Mouse (Mus musculus) limb, embryonic 13.5 days (tissue): ENCODE results near the gene Scube2. TPM values are rescaled to one million over a fixed set of nuclear protein-coding genes. Genes with fewer than 3 reads are reported as not detected.

Source experiments
- ATAC-seq: fragments of 200-750 bp; cut with Nextera tagmentation; 2 replicates; pipeline ENCODE4 v1.8.0; 2017; ENCODE audit warnings: low read depth, moderate number of reproducible peaks, moderate TSS enrichment; ENCODE audit not compliant: low FRiP score
- H3K27ac ChIP-seq: fragments of 300-500 bp; sonication (generic); 2 replicates; pipeline ENCODE4 v1.5.1; 2015; ENCODE audit warnings: inconsistent platforms, mild to moderate bottlenecking, moderate library complexity
- H3K27me3 ChIP-seq: fragments of 300-500 bp; sonication (generic); 2 replicates; pipeline ENCODE4 v1.6.1; 2015; ENCODE audit warnings: mild to moderate bottlenecking, inconsistent platforms
- H3K36me3 ChIP-seq: fragments of 300-500 bp; sonication (generic); 2 replicates; pipeline ENCODE4 v1.6.1; 2015; ENCODE audit warnings: inconsistent platforms, mild to moderate bottlenecking, moderate library complexity
- H3K4me1 ChIP-seq: fragments of 300-500 bp; sonication (generic); 2 replicates; pipeline ENCODE4 v1.6.1; 2015; ENCODE audit warnings: inconsistent platforms
- H3K4me2 ChIP-seq: fragments of 300-500 bp; sonication (generic); replicated peaks from 2 replicates; pipeline ENCODE4 v1.6.1; 2015; ENCODE audit warnings: inconsistent platforms, mild to moderate bottlenecking, moderate library complexity
- H3K4me3 ChIP-seq: fragments of 300-500 bp; sonication (generic); 2 replicates; pipeline ENCODE4 v1.5.1; 2015; ENCODE audit warnings: moderate library complexity, mild to moderate bottlenecking, inconsistent platforms
- H3K9ac ChIP-seq: fragments of 300-500 bp; sonication (generic); 2 replicates; pipeline ENCODE4 v1.6.1; 2015; ENCODE audit warnings: mild to moderate bottlenecking, inconsistent platforms
- H3K9me3 ChIP-seq: fragments of 300-500 bp; sonication (generic); 2 replicates; pipeline ENCODE4 v1.6.1; 2016; ENCODE audit warnings: inconsistent platforms
- WGBS: fragments of 180-500 bp; shearing (Covaris S2); methylation state at CpG from one replicate; pipeline ENCODE4 v1.1.7; 2015; 5-methylcytosine and 5-hydroxymethylcytosine counted together
- polyA plus RNA-seq: library from polyadenylated mRNA; unstranded; fragments of >200 nt; fragmentation: Nextera tagmentation; extraction: Ambion mirVana; gene quantifications from 2 replicates; pipeline ENCODE4 v1.2.1, GENCODE M21; 2015

Scube2 gene
- polyA plus RNA-seq, result 4.5 and 6.5 TPM in 2 replicates

DNA sequence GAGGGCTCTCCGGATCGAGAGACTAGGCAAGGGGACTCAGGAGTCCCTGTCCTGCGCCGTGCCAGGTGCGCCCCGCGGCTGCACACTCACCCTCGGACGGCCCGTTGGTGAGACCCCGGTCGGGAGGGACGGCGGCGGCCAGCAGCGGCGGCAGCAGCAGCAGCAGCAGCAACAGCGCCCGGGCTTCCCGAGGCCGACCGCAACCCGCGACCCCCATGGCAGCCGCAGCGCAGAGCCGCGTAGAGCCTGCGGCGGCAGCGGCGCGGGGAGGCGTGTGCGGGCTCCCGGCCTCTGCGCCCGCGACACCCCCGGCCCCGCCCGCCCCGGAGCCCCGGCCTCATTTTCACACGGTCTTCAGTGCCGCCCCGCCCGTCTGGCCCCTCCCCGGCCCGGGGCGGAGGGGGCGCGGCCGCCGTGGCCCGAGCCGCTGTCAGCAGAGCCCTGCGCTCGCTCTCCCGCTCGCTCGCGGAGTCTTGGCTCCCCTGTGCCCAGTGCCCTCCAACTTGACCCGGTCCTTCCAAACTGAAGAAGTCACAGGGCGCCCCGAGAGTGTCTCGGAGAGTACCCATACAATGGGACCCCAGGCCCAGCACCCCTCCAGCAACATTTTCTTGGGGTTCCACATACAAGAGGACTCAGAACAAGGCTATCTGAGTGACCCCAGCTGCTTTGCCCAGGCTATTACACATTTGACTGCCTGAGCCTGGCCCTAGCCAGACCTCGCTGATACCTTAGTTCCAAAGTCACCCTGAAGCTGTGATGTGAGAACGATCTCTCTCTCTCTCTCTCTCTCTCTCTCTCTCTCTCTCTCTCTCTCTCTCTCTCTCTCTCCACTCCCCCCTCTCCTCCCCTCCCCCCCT is at the start of gene Scube2:
Gene Scube2 (minus strand): TSS at position 310 of the 860 bp plus-strand sequence.
- WGBS, result under 1% methylated on average over 42 of the region's 69 CpGs
- peak; percentile 82; the same call in 1 of the 2 replicates for ATAC-seq
- peaks cover 48% of the 10 kb centered on the region for H3K27me3 ChIP-seq
- H3K4me1 ChIP-seq, result peaks cover 17% of the 10 kb centered on the region
- H3K4me3 ChIP-seq, result peak within 1 kb of the TSS; percentile 56
- H3K4me2 ChIP-seq, result peak within 1 kb of the TSS; percentile 92
- peak within 1 kb of the TSS; percentile 72 for H3K9ac ChIP-seq
- no peak within 1 kb of the TSS for H3K27ac ChIP-seq
- H3K36me3 ChIP-seq, result no peaks in the 10 kb centered on the region
- no peaks in the 10 kb centered on the region; the same call in 1 of the 2 replicates for H3K9me3 ChIP-seq

DNA sequence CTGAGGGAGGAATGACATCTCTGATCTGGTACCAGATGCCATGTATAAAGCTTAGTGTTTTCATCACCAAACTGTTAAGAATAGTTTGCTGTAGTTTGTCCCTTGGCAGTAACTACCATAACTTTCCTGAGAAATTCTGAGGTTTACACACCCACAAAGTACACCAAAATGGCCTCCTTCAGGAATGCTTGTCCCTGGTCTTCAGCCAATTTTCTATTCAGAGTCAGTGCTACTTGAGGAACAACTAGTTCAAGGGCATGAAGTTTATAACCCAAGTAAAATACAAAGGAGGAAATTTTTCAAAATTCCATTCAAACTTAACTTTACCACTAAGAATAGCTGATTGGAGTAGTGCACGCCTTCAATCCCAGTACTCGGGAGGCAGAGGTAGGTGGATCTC is 40.7 kb upstream of the Scube2 start:
- H3K27ac ChIP-seq, result no peak overlapping the region
- no peak for ATAC-seq
- H3K4me2 ChIP-seq, result no peak overlapping the region
- no peaks in the 10 kb centered on the region for H3K9me3 ChIP-seq
- 97% methylated on average over 2 of the region's 2 CpGs for WGBS
- no peak overlapping the region for H3K9ac ChIP-seq
- H3K27me3 ChIP-seq, result no peaks in the 10 kb centered on the region
- H3K4me1 ChIP-seq, result no peaks in the 10 kb centered on the region
- H3K36me3 ChIP-seq, result peaks cover 94% of the 10 kb centered on the region
- H3K4me3 ChIP-seq, result no peak overlapping the region

- Histone ChIP-seq H3K27me3 (no peaks in the 10 kb centered on the region), H3K4me2 (no peak overlapping the region), H3K27ac (no peak overlapping the region), H3K4me1 (no peaks in the 10 kb centered on the region), H3K9ac (no peak overlapping the region), H3K4me3 (no peak overlapping the region), H3K36me3 (peaks cover 100% of the 10 kb centered on the region), H3K9me3 (no peaks in the 10 kb centered on the region)
- 81% methylated on average over 9 of the region's 9 CpGs for WGBS
- no peak for ATAC-seq
Measured at GRCm38 (mm10) chr7:109900921-109901320, 35.4 kb upstream of the Scube2 start.

GRCm38 (mm10) chr7:109898911-109899310 is 33.4 kb upstream of the Scube2 start:
- Histone ChIP-seq H3K27me3 (no peaks in the 10 kb centered on the region), H3K9ac (no peak overlapping the region), H3K9me3 (no peaks in the 10 kb centered on the region), H3K4me1 (no peaks in the 10 kb centered on the region), H3K4me2 (no peak overlapping the region), H3K36me3 (peaks cover 100% of the 10 kb centered on the region), H3K27ac (no peak overlapping the region), H3K4me3 (no peak overlapping the region)
- no peak for ATAC-seq

DNA sequence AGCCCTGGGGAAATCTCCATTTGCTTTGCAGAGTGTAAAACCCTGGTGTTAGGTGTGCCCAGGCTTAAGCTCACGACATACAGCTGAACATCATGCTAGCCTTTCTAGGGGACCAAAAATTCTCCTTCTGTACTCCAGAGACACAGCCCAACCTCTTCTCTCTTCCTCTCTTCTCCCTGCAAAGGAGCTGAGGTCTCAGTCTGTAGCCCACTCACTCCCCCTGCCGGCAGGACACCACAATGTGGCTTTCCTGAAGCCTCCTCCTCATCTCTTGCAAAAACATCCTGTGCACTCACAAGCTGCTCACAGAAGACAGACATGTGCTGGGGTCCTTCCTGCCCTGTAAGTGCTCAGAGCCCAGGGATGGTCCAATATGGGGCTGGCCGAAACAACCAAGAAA is 27.1 kb upstream of the Scube2 start:
- no peak for ATAC-seq

DNA sequence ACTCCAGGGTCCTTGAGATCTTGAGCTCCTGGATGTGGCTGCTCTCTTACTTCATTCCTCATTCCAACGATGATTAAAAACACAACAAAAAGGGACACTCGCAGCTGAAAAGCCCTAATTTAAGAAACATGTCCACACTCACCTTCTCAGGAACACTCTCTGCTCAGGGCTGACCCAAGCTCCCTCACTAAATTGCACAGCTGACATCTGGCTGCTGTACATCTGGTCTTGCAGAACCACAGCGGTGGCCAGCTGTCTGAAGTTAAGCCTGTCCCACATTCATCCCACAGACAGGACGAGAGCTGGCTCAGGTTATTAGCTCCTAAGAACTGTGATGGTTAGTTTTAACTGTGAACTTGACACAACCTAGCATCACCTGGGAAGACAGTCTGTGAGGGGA is 26.3 kb upstream of the Scube2 start:
- Histone ChIP-seq H3K4me3 (no peak overlapping the region), H3K36me3 (peaks cover 77% of the 10 kb centered on the region), H3K4me1 (no peaks in the 10 kb centered on the region), H3K27ac (no peak overlapping the region), H3K4me2 (no peak overlapping the region), H3K9me3 (peaks cover 1% of the 10 kb centered on the region; the same call in 1 of the 2 replicates), H3K27me3 (no peaks in the 10 kb centered on the region), H3K9ac (no peak overlapping the region)
- 58% methylated on average over 4 of the region's 4 CpGs for WGBS
- no peak for ATAC-seq

More for the DNA sequence above, 27.1 kb upstream of the Scube2 start:
- no peaks in the 10 kb centered on the region for H3K9me3 ChIP-seq
- no peak overlapping the region for H3K9ac ChIP-seq
- no peak overlapping the region for H3K4me3 ChIP-seq
- no peaks in the 10 kb centered on the region for H3K27me3 ChIP-seq
- 47% methylated on average over 3 of the region's 3 CpGs for WGBS
- peaks cover 78% of the 10 kb centered on the region for H3K36me3 ChIP-seq
- H3K27ac ChIP-seq, result no peak overlapping the region
- no peak overlapping the region for H3K4me2 ChIP-seq
- no peaks in the 10 kb centered on the region for H3K4me1 ChIP-seq

- H3K4me2 ChIP-seq, result no peak overlapping the region
- WGBS, result 94% methylated on average over 2 of the region's 2 CpGs
- H3K36me3 ChIP-seq, result peaks cover 64% of the 10 kb centered on the region
- H3K9ac ChIP-seq, result no peak overlapping the region
- H3K4me3 ChIP-seq, result no peak overlapping the region
- ATAC-seq, result no peak
- H3K4me1 ChIP-seq, result no peaks in the 10 kb centered on the region
- no peaks in the 10 kb centered on the region for H3K27me3 ChIP-seq
- no peak overlapping the region for H3K27ac ChIP-seq
- H3K9me3 ChIP-seq, result peaks cover 3% of the 10 kb centered on the region; the same call in 1 of the 2 replicates
Measured at GRCm38 (mm10) chr7:109890256-109890655, 24.8 kb upstream of the Scube2 start.

GRCm38 (mm10) chr7:109889300-109889699 is 23.8 kb upstream of the Scube2 start:
- no peak overlapping the region for H3K27ac ChIP-seq
- H3K9ac ChIP-seq, result no peak overlapping the region
- peaks cover 55% of the 10 kb centered on the region for H3K36me3 ChIP-seq
- H3K27me3 ChIP-seq, result no peaks in the 10 kb centered on the region
- no peaks in the 10 kb centered on the region for H3K4me1 ChIP-seq
- no peak overlapping the region for H3K4me3 ChIP-seq
- no peak for ATAC-seq
- peaks cover 3% of the 10 kb centered on the region; the same call in 1 of the 2 replicates for H3K9me3 ChIP-seq
- 65% methylated on average over 5 of the region's 5 CpGs for WGBS
- no peak overlapping the region for H3K4me2 ChIP-seq

DNA sequence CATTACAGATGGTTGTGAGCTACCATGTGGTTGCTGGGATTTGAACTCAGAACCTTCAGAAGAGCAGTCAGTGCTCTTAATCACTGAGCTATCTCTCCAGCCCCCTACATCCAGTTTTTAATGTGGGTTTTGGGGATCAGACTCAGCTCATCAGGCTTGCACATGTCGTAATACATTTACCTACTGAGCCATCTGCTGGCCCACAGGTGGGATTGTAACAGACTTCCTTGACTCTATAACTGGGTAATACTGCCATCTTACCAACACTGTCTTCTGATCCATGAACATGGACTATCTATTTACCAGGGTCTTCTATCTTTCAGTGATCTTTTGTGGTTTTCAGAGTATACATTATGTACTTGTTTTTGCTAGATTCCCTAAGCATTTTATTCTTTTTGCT is 20.8 kb upstream of the Scube2 start:
- no peak overlapping the region for H3K4me3 ChIP-seq
- H3K27me3 ChIP-seq, result no peaks in the 10 kb centered on the region
- no peak overlapping the region for H3K27ac ChIP-seq
- peaks cover 3% of the 10 kb centered on the region; the same call in 1 of the 2 replicates for H3K9me3 ChIP-seq
- no peaks in the 10 kb centered on the region for H3K4me1 ChIP-seq
- H3K9ac ChIP-seq, result no peak overlapping the region
- peaks cover 31% of the 10 kb centered on the region for H3K36me3 ChIP-seq
- H3K4me2 ChIP-seq, result no peak overlapping the region
- WGBS, result 95% methylated on average over 1 of the region's 1 CpGs
- ATAC-seq, result no peak

GRCm38 (mm10) chr7:109882574-109882973 is 17.1 kb upstream of the Scube2 start:
- Histone ChIP-seq H3K36me3 (peaks cover 9% of the 10 kb centered on the region), H3K9ac (no peak overlapping the region), H3K4me1 (no peaks in the 10 kb centered on the region), H3K27ac (no peak overlapping the region), H3K9me3 (peaks cover 3% of the 10 kb centered on the region; the same call in 1 of the 2 replicates), H3K4me2 (no peak overlapping the region), H3K27me3 (no peaks in the 10 kb centered on the region), H3K4me3 (no peak overlapping the region)
- 95% methylated on average over 2 of the region's 2 CpGs for WGBS
- no peak for ATAC-seq

- peaks cover under 1% of the 10 kb centered on the region for H3K36me3 ChIP-seq
- H3K9ac ChIP-seq, result no peak overlapping the region
- H3K27ac ChIP-seq, result no peak overlapping the region
- peaks cover under 1% of the 10 kb centered on the region; the same call in 1 of the 2 replicates for H3K9me3 ChIP-seq
- no peak overlapping the region for H3K4me2 ChIP-seq
- ATAC-seq, result no peak
- no peak overlapping the region for H3K4me3 ChIP-seq
- H3K27me3 ChIP-seq, result no peaks in the 10 kb centered on the region
- 55% methylated on average over 2 of the region's 2 CpGs for WGBS
- H3K4me1 ChIP-seq, result no peaks in the 10 kb centered on the region
Measured at GRCm38 (mm10) chr7:109881561-109882099, 16.2 kb upstream of the Scube2 start.

- 52% methylated on average over 12 of the region's 12 CpGs for WGBS
- no peaks in the 10 kb centered on the region for H3K4me1 ChIP-seq
- H3K27me3 ChIP-seq, result no peaks in the 10 kb centered on the region
- H3K9ac ChIP-seq, result no peak overlapping the region
- H3K9me3 ChIP-seq, result no peaks in the 10 kb centered on the region
- no peak overlapping the region for H3K27ac ChIP-seq
- H3K4me2 ChIP-seq, result no peak overlapping the region
- H3K4me3 ChIP-seq, result no peak overlapping the region
- H3K36me3 ChIP-seq, result no peaks in the 10 kb centered on the region
- ATAC-seq, result no peak
Measured at GRCm38 (mm10) chr7:109879158-109879557, 13.7 kb upstream of the Scube2 start.
